Mouse (Mus musculus) myocyte (in vitro differentiated cells): ENCODE data around the gene Rbms3. TPM values are rescaled to one million over a fixed set of nuclear protein-coding genes. Genes with fewer than 3 reads are reported as not detected.
A peak's percentile ranks its signal among the peaks of the same experiment; 100 is the strongest.

Experiments used
- H3K27me3 ChIP-seq: one replicate; pipeline ENCODE4 v1.6.1; 2011; ENCODE audit not compliant: control insufficient read depth, insufficient read depth, insufficient read length
- H3K36me3 ChIP-seq: one replicate; pipeline ENCODE4 v1.6.1; 2011; ENCODE audit not compliant: control insufficient read depth, insufficient read depth
- H3K4me2 ChIP-seq: one replicate; pipeline ENCODE4 v1.6.1; 2011; ENCODE audit warnings: low read depth, control low read depth
- H3K4me3 ChIP-seq: one replicate; pipeline ENCODE4 v1.5.1; 2011; ENCODE audit warnings: mild to moderate bottlenecking, control low read depth, moderate library complexity
- H3K79me2 ChIP-seq: one replicate; pipeline ENCODE4 v1.6.1; 2011; ENCODE audit not compliant: control insufficient read depth, insufficient read depth
- H3ac ChIP-seq: one replicate; pipeline ENCODE4 v1.6.1; 2011; ENCODE audit not compliant: control insufficient read depth, insufficient read length
- CEBPB ChIP-seq: IDR thresholded peaks from 2 replicates; pipeline ENCODE4 v1.6.1; 2011; ENCODE audit warnings: mild to moderate bottlenecking, moderate library complexity; ENCODE audit not compliant: poor library complexity, insufficient read depth, severe bottlenecking
- E2F4 ChIP-seq: IDR thresholded peaks from one replicate; pipeline ENCODE4 v1.6.1; 2011; ENCODE audit warnings: mild to moderate bottlenecking, control low read depth, moderate library complexity; ENCODE audit not compliant: insufficient read depth
- MAX ChIP-seq: IDR thresholded peaks from one replicate; pipeline ENCODE4 v1.6.1; 2011; ENCODE audit warnings: low read depth, mild to moderate bottlenecking, control low read depth
- MYOD1 ChIP-seq, 3 experiments: IDR thresholded peaks; one replicate each; pipeline ENCODE4 v1.6.1; 2011; ENCODE audit warnings: control low read depth in 2 of 3, low read depth in 2 of 3, mild to moderate bottlenecking in 2 of 3, moderate library complexity in 1 of 3; ENCODE audit not compliant: insufficient read length in 2 of 3, control insufficient read depth in 1 of 3
- MYOG ChIP-seq, 3 experiments: IDR thresholded peaks; one replicate each; pipeline ENCODE4 v1.6.1; 2011; ENCODE audit warnings: control low read depth in 2 of 3, low read depth in 2 of 3, mild to moderate bottlenecking in 2 of 3; ENCODE audit not compliant: insufficient read length in 2 of 3, control insufficient read depth in 1 of 3, insufficient read depth in 1 of 3
- POLR2A ChIP-seq: IDR thresholded peaks from one replicate; pipeline ENCODE4 v1.6.1; 2011; ENCODE audit warnings: low read depth, mild to moderate bottlenecking, control low read depth, moderate library complexity; ENCODE audit not compliant: insufficient read length
- POLR2AphosphoS2 ChIP-seq: IDR thresholded peaks from one replicate; pipeline ENCODE4 v1.6.1; 2011; ENCODE audit warnings: low read depth, control low read depth; ENCODE audit not compliant: insufficient read length
- REST ChIP-seq: IDR thresholded peaks from one replicate; pipeline ENCODE4 v1.6.1; 2011; ENCODE audit warnings: mild to moderate bottlenecking, control low read depth, moderate library complexity; ENCODE audit not compliant: insufficient read depth, insufficient read length
- SRF ChIP-seq: IDR thresholded peaks from one replicate; pipeline ENCODE4 v1.6.1; 2011; ENCODE audit warnings: low read depth; ENCODE audit not compliant: control insufficient read depth, insufficient read length
- TCF12 ChIP-seq: IDR thresholded peaks from one replicate; pipeline ENCODE4 v1.6.1; 2011; ENCODE audit warnings: mild to moderate bottlenecking, control low read depth; ENCODE audit not compliant: poor library complexity, insufficient read depth, severe bottlenecking
- TCF3 ChIP-seq: IDR thresholded peaks from one replicate; pipeline ENCODE4 v1.6.1; 2011; ENCODE audit warnings: low read depth, control low read depth; ENCODE audit not compliant: insufficient read length
- USF1 ChIP-seq: IDR thresholded peaks from one replicate; pipeline ENCODE4 v1.6.1; 2011; ENCODE audit warnings: low read depth, mild to moderate bottlenecking, control low read depth, moderate library complexity
- polyA plus RNA-seq: library from polyadenylated mRNA; unstranded; fragments of >200 nt; fragmentation: generic; extraction: Trizol; gene quantifications from one replicate; pipeline ENCODE4 v1.2.1, GENCODE M21; 2012; ENCODE audit warnings: missing spikeins

The Rbms3 gene
- polyA plus RNA-seq, 1 experiment, result 4.5 TPM

GRCm38 (mm10) chr9:117107926-117108325 lies 521.8 kb downstream of the Rbms3 start:
- no peak overlapping the region for H3ac ChIP-seq

DNA sequence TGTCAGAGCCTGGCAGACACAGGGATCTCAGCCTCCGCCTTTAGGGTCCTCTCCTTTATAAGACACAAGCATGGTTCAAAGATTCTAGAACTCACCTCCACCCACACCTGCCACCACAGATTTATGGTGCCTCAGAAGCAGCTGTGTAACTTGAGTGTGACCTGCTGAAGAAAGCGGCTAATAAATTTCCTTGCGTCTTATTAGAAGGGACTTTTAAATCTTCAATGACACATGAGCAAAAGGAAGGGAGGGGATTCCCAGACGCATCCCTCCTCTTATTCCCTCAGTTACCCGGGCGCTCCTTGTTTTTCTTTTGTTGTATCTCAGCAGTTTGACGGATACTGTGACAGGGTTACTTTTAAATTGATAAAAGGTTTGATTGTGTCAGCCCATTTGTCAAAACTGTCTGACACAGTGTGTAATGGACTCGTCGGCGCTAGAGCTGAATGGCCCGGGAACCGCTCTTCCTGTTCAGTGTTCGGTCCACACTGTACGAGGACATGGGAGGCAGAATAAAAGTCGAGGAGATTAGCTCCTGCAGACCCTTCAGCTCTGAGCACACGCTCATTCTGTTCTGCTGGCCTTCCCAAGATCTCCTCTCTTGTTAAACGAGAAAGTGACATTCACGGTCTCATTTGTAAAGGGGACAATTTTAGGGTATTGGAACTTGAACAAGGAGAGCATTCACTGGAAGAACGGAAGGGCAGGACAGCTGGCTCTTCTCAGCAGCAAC lies 527.3 kb downstream of the Rbms3 start:
- Histone ChIP-seq H3K27me3 (no peaks in the 10 kb centered on the region), H3ac (no peak overlapping the region), H3K4me3 (no peak overlapping the region), H3K4me2 (no peak overlapping the region), H3K36me3 (peaks cover 8% of the 10 kb centered on the region), H3K79me2 (no peaks in the 10 kb centered on the region)
- no peak for TF ChIP-seq E2F4
- no peak for TF ChIP-seq MAX
- TF ChIP-seq POLR2A, result no peak
- no peak for TF ChIP-seq TCF12
- TF ChIP-seq TCF3, result no peak
- TF ChIP-seq POLR2AphosphoS2, result no peak
- TF ChIP-seq MYOD1 (IDR thresholded peaks at IDR 0.05; ENCODE audit: control insufficient read depth in 1 of 3, insufficient read length in 2 of 3, low read depth in 2 of 3), result no peak
- no peak for TF ChIP-seq MYOG (IDR thresholded peaks at IDR 0.05; ENCODE audit: control insufficient read depth in 1 of 3, insufficient read depth in 1 of 3, insufficient read length in 2 of 3, low read depth in 2 of 3)

More at GRCm38 (mm10) chr9:117107926-117108325, 521.8 kb downstream of the Rbms3 start:
- H3K27me3 ChIP-seq, result no peaks in the 10 kb centered on the region
- TF ChIP-seq E2F4, result no peak
- no peak for TF ChIP-seq TCF12
- TF ChIP-seq USF1, result no peak
- no peak for TF ChIP-seq REST
- TF ChIP-seq MAX, result no peak
- no peak for TF ChIP-seq SRF
- TF ChIP-seq POLR2AphosphoS2, result no peak
- TF ChIP-seq TCF3, result no peak
- no peak for TF ChIP-seq MYOD1 (IDR thresholded peaks at IDR 0.05; ENCODE audit: control insufficient read depth in 1 of 3, insufficient read length in 2 of 3, low read depth in 2 of 3)
- TF ChIP-seq POLR2A, result no peak
- TF ChIP-seq MYOG (IDR thresholded peaks at IDR 0.05; ENCODE audit: control insufficient read depth in 1 of 3, insufficient read depth in 1 of 3, insufficient read length in 2 of 3, low read depth in 2 of 3), result no peak
- TF ChIP-seq CEBPB, result no peak
- peak overlapping the region; percentile 14 for H3K4me2 ChIP-seq
- peaks cover 8% of the 10 kb centered on the region for H3K36me3 ChIP-seq
- H3K79me2 ChIP-seq, result no peaks in the 10 kb centered on the region
- H3K4me3 ChIP-seq, result no peak overlapping the region

- Histone ChIP-seq H3K79me2 (no peaks in the 10 kb centered on the region), H3ac (no peak overlapping the region), H3K4me2 (no peak overlapping the region), H3K27me3 (no peaks in the 10 kb centered on the region), H3K4me3 (no peak overlapping the region), H3K36me3 (peaks cover 8% of the 10 kb centered on the region)
- TF ChIP-seq USF1, result no peak
- TF ChIP-seq MYOD1 (IDR thresholded peaks at IDR 0.05; ENCODE audit: control insufficient read depth in 1 of 3, insufficient read length in 2 of 3, low read depth in 2 of 3), result no peak
- TF ChIP-seq REST, result no peak
- no peak for TF ChIP-seq MYOG (IDR thresholded peaks at IDR 0.05; ENCODE audit: control insufficient read depth in 1 of 3, insufficient read depth in 1 of 3, insufficient read length in 2 of 3, low read depth in 2 of 3)
- TF ChIP-seq SRF, result no peak
- no peak for TF ChIP-seq TCF12
- TF ChIP-seq POLR2A, result no peak
- no peak for TF ChIP-seq CEBPB
- no peak for TF ChIP-seq POLR2AphosphoS2
- no peak for TF ChIP-seq TCF3
- TF ChIP-seq E2F4, result no peak
- no peak for TF ChIP-seq MAX
Measured at GRCm38 (mm10) chr9:117100181-117100580, 529.5 kb downstream of the Rbms3 start.

- H3K4me2 ChIP-seq, result no peak overlapping the region
- TF ChIP-seq TCF3 (no peak), MAX (no peak), POLR2AphosphoS2 (no peak), E2F4 (no peak), REST (no peak), USF1 (no peak), MYOD1 (IDR thresholded peaks at IDR 0.05; ENCODE audit: control insufficient read depth in 1 of 3, insufficient read length in 2 of 3, low read depth in 2 of 3) (no peak), SRF (no peak), POLR2A (no peak), TCF12 (no peak), CEBPB (no peak), MYOG (IDR thresholded peaks at IDR 0.05; ENCODE audit: control insufficient read depth in 1 of 3, insufficient read depth in 1 of 3, insufficient read length in 2 of 3, low read depth in 2 of 3) (no peak)
- H3K4me3 ChIP-seq, result no peak overlapping the region
- H3K36me3 ChIP-seq, result peaks cover 4% of the 10 kb centered on the region
- H3K79me2 ChIP-seq, result no peaks in the 10 kb centered on the region
- no peaks in the 10 kb centered on the region for H3K27me3 ChIP-seq
- H3ac ChIP-seq, result no peak overlapping the region
Measured at GRCm38 (mm10) chr9:117093551-117093950, 536.2 kb downstream of the Rbms3 start.
